Mouse (Mus musculus) heart, embryonic 16.5 days (tissue): ENCODE measurements at regions not wholly inside any gene's neighbourhood (a gene's known extent, or its start where the extent isn't known, plus 50 kb on each side); places are given as distances from the start of the nearest gene placed in this dataset.

Experiments used
- ATAC-seq: fragments of 200-750 bp; cut with Nextera tagmentation; replicated peaks from 2 replicates; pipeline ENCODE4 v1.8.0; 2017; ENCODE audit warnings: moderate number of reproducible peaks; ENCODE audit not compliant: insufficient read depth, low FRiP score; ENCODE audit errors: extremely low read depth
- H3K27ac ChIP-seq: fragments of 300-500 bp; sonication (generic); 2 replicates; pipeline ENCODE4 v1.5.1; 2014; ENCODE audit warnings: mild to moderate bottlenecking, low read length, control low read depth, moderate library complexity
- H3K27me3 ChIP-seq: fragments of 300-500 bp; sonication (generic); 2 replicates; pipeline ENCODE4 v1.6.1; 2014; ENCODE audit warnings: low read length, mixed read lengths; ENCODE audit not compliant: control insufficient read depth, insufficient read depth
- H3K36me3 ChIP-seq: fragments of 300-500 bp; sonication (generic); 2 replicates; pipeline ENCODE4 v1.6.1; 2014; ENCODE audit not compliant: control insufficient read depth, insufficient read depth
- H3K4me1 ChIP-seq: fragments of 300-500 bp; sonication (generic); 2 replicates; pipeline ENCODE4 v1.6.1; 2014; ENCODE audit warnings: low read length, mixed read lengths; ENCODE audit not compliant: control insufficient read depth, insufficient read depth
- H3K4me2 ChIP-seq: fragments of 300-500 bp; sonication (generic); 2 replicates; pipeline ENCODE4 v1.6.1; 2014; ENCODE audit warnings: low read depth, mild to moderate bottlenecking, control low read depth, low read length
- H3K4me3 ChIP-seq: fragments of 300-500 bp; sonication (generic); 2 replicates; pipeline ENCODE4 v1.5.1; 2014; ENCODE audit warnings: mild to moderate bottlenecking, control low read depth, low read length
- H3K9ac ChIP-seq: fragments of 300-500 bp; sonication (generic); 2 replicates; pipeline ENCODE4 v1.6.1; 2014; ENCODE audit warnings: low read length, control low read depth
- H3K9me3 ChIP-seq: fragments of 300-500 bp; sonication (generic); replicated peaks from 2 replicates; pipeline ENCODE4 v1.6.1; 2016; ENCODE audit warnings: low read length; ENCODE audit not compliant: control insufficient read depth
- WGBS: fragments of 180-500 bp; shearing (Covaris S2); extraction: QIAGEN DNeasy Blood & Tissue Kit; methylation state at CpG from one replicate; pipeline ENCODE4 v1.1.7; 2014; 5-methylcytosine and 5-hydroxymethylcytosine counted together

DNA sequence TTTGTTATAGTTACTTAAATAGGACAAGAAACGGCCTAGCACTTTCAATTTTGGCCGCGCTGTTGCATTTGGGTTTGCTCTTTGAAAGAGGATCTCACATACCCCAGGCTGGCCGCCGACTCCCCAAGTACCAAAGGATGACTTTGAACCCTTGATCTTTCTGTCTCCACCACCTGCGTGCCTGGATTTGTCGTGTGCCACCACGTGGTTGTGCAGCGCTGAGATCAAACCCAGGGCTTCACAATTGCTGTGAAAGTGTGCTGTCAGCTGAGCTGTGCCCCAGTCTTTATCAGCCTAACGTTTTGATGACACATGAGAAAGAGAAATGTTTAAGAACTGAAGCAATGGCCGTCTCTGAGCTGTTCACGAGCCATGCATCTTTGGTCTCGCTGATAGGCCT, 67.0 kb upstream of the Trp53i11 start:
- H3K4me2 ChIP-seq, result no peak overlapping the region
- H3K9me3 ChIP-seq, result no peaks in the 10 kb centered on the region
- no peak overlapping the region for H3K4me3 ChIP-seq
- no peaks in the 10 kb centered on the region for H3K4me1 ChIP-seq
- WGBS, result 67% methylated on average over 13 of the region's 13 CpGs
- no peak overlapping the region for H3K9ac ChIP-seq
- no peak for ATAC-seq
- no peak overlapping the region for H3K27ac ChIP-seq
- no peaks in the 10 kb centered on the region for H3K36me3 ChIP-seq
- H3K27me3 ChIP-seq, result no peaks in the 10 kb centered on the region

DNA sequence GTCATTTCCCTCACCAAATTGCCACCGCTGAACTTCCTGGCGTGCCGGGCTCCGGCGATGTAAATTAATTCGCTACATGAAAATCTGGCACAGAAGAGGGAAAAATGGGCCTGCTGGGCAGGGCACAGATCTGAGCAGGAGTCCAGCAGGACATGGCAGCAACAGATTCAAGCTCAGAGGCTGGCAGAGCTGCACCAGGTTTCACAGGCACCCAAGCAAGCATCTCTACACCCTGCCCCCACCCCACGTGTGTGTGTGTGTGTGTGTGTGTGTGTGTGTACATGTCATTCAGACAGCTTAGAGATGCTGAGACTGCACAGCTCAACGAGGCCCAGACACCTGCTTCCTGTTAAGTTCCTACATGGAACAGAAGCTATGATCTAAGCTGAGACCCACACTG, 68.3 kb upstream of the Trp53i11 start:
- no peak overlapping the region for H3K4me2 ChIP-seq
- H3K36me3 ChIP-seq, result no peaks in the 10 kb centered on the region
- peak; percentile 28; the same call in 1 of the 2 replicates for ATAC-seq
- 69% methylated on average over 8 of the region's 8 CpGs for WGBS
- H3K9me3 ChIP-seq, result no peaks in the 10 kb centered on the region
- no peak overlapping the region for H3K27ac ChIP-seq
- H3K4me1 ChIP-seq, result no peaks in the 10 kb centered on the region
- no peak overlapping the region for H3K4me3 ChIP-seq
- H3K27me3 ChIP-seq, result no peaks in the 10 kb centered on the region
- no peak overlapping the region for H3K9ac ChIP-seq

DNA sequence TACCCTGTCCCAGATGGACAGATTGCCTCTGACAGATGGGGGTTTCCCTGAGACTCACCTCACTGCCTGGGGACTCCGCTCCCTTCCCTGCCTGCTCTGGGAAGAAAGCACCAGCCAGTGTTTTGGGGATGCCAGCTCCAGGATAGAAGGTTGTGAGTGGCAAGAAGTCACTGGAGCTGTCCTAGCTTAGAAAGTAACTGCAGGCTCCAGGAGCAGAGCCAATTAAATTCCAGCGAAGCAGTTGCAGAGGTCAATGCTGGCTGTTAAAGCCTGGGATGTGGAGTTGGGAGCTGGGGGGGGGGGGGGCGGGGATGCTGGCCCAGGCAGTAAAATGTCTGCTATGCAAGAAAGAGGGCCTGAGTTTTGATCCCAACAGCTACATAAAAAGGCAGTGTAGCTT, 69.3 kb upstream of the Prdm11 start:
- no peaks in the 10 kb centered on the region for H3K9me3 ChIP-seq
- H3K4me3 ChIP-seq, result no peak overlapping the region
- H3K4me2 ChIP-seq, result no peak overlapping the region
- no peaks in the 10 kb centered on the region for H3K4me1 ChIP-seq
- no peak overlapping the region for H3K27ac ChIP-seq
- no peak for ATAC-seq
- no peaks in the 10 kb centered on the region for H3K27me3 ChIP-seq
- H3K36me3 ChIP-seq, result no peaks in the 10 kb centered on the region
- H3K9ac ChIP-seq, result no peak overlapping the region
- 58% methylated on average over 3 of the region's 3 CpGs for WGBS

DNA sequence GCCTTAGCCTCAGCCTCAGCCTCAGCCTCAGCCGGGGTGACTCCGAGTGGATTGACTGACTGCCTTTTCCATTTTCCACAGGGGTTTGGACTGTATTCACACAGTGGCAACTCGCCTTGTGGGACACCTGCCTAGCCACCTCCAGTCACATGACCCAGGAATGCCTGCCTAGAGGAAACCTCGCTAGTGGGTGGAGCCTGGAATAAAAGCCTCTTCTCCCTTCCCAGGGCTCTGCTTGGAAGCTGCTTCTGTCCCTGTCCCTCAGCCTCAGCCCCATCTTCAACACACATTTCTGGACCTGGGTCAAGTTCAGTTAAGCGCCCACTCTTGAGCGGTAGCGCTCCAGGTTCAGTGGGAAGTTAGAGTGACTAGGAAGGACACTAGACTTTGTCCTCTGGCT, 68.0 kb upstream of the Prdm11 start:
- no peak overlapping the region for H3K27ac ChIP-seq
- no peak for ATAC-seq
- 84% methylated on average over 7 of the region's 7 CpGs for WGBS
- H3K9ac ChIP-seq, result no peak overlapping the region
- H3K36me3 ChIP-seq, result no peaks in the 10 kb centered on the region
- H3K4me2 ChIP-seq, result no peak overlapping the region
- H3K4me3 ChIP-seq, result no peak overlapping the region
- H3K4me1 ChIP-seq, result no peaks in the 10 kb centered on the region
- H3K9me3 ChIP-seq, result no peaks in the 10 kb centered on the region
- no peaks in the 10 kb centered on the region for H3K27me3 ChIP-seq

DNA sequence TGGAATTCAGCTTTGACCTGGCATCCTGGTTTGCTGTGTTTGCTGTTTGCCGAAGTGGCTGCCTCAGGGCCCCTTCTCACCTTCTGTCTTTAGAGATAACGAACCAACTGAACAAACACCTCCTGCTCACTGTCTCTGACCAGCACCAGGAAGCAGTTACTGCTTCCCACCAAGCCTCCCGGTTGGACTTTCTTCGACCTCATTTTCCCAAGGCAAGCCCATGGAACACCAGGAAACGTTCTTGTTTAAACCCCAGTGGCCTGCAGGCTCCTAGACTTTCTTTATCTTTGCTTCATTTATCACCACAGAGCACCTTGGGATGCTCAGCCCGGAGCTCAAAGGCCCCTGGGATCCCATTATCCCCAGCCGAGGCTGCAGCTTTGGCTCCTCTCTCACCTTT, 66.4 kb upstream of the Prdm11 start:
- Histone ChIP-seq H3K9ac (no peak overlapping the region), H3K36me3 (no peaks in the 10 kb centered on the region), H3K9me3 (no peaks in the 10 kb centered on the region), H3K27ac (no peak overlapping the region), H3K4me2 (no peak overlapping the region), H3K4me1 (no peaks in the 10 kb centered on the region), H3K27me3 (no peaks in the 10 kb centered on the region), H3K4me3 (no peak overlapping the region)
- no peak for ATAC-seq
- WGBS, result 20% methylated on average over 7 of the region's 7 CpGs

DNA sequence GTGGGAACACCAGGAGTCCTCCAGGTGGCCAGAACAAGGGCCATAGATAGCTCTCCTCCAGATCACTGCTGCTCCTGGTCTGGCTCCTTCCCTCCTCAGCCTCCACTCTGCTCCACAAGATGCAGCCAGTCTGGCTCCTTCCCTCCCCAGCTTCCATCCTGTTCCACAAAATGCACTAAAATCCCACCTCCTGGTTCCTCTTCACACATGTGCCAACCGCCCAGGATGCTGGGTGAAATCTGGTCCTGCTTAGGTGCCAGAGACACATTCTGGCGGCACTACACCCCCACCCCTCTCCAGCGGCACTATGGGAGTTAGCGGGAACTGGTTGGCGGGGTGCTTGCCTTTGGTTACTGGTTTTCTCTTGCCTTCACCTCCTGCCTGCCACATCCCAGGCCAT, 64.9 kb upstream of the Prdm11 start:
- H3K9me3 ChIP-seq, result no peaks in the 10 kb centered on the region
- H3K27ac ChIP-seq, result no peak overlapping the region
- H3K4me1 ChIP-seq, result no peaks in the 10 kb centered on the region
- H3K27me3 ChIP-seq, result no peaks in the 10 kb centered on the region
- H3K9ac ChIP-seq, result no peak overlapping the region
- no peak overlapping the region for H3K4me3 ChIP-seq
- no peak overlapping the region for H3K4me2 ChIP-seq
- H3K36me3 ChIP-seq, result no peaks in the 10 kb centered on the region
- no peak for ATAC-seq
- 85% methylated on average over 5 of the region's 5 CpGs for WGBS

DNA sequence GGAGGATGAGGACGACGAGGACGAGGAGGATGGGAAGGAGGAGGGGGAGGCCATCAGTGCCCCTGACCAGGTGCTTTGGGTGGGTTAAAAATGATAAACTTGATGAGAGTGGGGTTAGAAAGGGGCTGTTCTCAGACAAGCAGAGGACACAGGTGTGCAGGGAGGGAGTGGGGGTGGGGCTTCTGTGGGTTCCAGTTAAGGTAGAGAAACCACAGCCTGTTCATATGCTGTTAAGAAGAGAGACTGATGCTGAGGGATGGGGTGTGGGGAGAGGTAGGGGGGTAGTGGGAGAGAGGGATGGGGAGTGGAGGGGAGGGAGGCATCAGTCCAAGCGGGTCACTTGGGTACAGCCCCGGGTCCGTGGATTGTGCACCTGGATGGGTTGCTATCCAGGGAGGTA, 60.6 kb upstream of the Prdm11 start:
- H3K36me3 ChIP-seq, result no peaks in the 10 kb centered on the region
- no peaks in the 10 kb centered on the region for H3K4me1 ChIP-seq
- H3K4me3 ChIP-seq, result no peak overlapping the region
- no peak overlapping the region for H3K9ac ChIP-seq
- H3K27me3 ChIP-seq, result no peaks in the 10 kb centered on the region
- WGBS, result 64% methylated on average over 6 of the region's 6 CpGs
- no peak overlapping the region for H3K27ac ChIP-seq
- ATAC-seq, result 0 out of 2 replicates have a peak, but pooled peaks have one; percentile 10
- H3K4me2 ChIP-seq, result no peak overlapping the region
- no peaks in the 10 kb centered on the region for H3K9me3 ChIP-seq

DNA sequence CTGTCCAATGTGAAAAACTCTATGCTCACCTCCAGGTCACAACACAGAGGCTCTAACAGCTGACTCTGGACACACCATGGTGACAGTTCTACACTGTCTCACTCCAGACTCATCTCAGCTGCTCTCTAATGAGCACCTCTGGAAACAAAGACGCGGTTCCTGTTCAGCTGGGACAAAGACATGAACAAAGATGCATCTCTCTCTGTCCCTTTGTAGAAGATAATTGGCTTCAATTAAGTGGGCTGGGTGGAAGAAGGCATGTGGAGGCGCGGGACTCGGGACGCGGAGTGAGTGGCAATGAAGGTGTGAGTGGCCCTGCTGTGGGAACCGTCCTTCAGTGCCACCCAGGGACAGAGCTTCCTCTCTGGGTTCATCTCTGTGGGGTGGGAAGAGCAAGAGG, 56.0 kb upstream of the Prdm11 start:
- no peak overlapping the region for H3K9ac ChIP-seq
- no peaks in the 10 kb centered on the region for H3K36me3 ChIP-seq
- H3K27me3 ChIP-seq, result no peaks in the 10 kb centered on the region
- no peak overlapping the region for H3K4me3 ChIP-seq
- 84% methylated on average over 8 of the region's 8 CpGs for WGBS
- H3K9me3 ChIP-seq, result no peaks in the 10 kb centered on the region
- H3K4me2 ChIP-seq, result no peak overlapping the region
- no peak overlapping the region for H3K27ac ChIP-seq
- no peak for ATAC-seq
- peaks cover 11% of the 10 kb centered on the region for H3K4me1 ChIP-seq

DNA sequence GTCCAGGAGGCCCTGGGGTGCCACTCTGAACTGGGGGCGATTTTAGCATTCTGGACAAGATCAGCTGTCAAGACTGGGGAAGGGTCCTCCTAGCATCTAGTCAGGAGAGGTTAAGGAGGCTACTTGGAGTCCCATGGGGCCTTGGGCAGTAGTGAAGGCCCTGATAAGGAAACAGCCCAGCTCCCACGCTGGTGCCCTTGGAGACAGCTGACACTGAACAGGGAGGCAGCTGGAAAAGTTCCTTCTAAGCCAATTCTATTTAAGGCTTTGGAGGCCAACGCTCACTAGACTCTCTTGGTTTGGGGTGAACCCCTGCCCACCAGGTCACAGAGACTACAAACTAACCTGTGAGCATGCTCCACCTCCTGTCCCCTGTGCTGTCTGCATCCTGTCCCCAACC, 53.8 kb upstream of the Prdm11 start:
- peak; percentile 78 for ATAC-seq
- no peaks in the 10 kb centered on the region for H3K36me3 ChIP-seq
- no peak overlapping the region for H3K27ac ChIP-seq
- H3K4me3 ChIP-seq, result no peak overlapping the region
- 15% methylated on average over 3 of the region's 3 CpGs for WGBS
- H3K4me1 ChIP-seq, result peaks cover 11% of the 10 kb centered on the region
- H3K4me2 ChIP-seq, result 0 out of 2 replicates have a peak overlapping the region, but pooled peaks have one; percentile 4
- no peaks in the 10 kb centered on the region for H3K9me3 ChIP-seq
- H3K9ac ChIP-seq, result no peak overlapping the region
- no peaks in the 10 kb centered on the region for H3K27me3 ChIP-seq

DNA sequence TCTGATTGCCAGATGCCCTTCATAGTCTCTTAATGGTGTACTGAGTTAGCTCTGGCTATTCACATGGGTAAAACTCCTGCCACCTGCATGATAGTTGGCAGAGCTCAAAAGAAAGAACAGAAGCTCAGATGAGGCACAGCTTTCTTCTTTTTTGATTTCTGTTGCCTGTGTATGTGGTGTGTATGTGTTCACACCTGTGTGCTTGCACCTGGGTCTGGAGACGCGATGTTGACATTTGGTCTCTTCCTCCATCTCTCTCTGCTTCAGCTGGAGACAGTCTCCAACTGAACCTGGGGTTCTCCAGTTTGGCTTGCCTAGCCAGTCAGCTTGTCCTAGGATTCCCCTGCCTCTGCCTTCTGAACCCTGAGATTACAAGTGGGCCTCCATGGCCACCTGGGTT, 51.0 kb upstream of the Prdm11 start:
- no peak overlapping the region for H3K4me2 ChIP-seq
- H3K9ac ChIP-seq, result no peak overlapping the region
- peaks cover 11% of the 10 kb centered on the region for H3K4me1 ChIP-seq
- H3K4me3 ChIP-seq, result no peak overlapping the region
- no peaks in the 10 kb centered on the region for H3K9me3 ChIP-seq
- no peak for ATAC-seq
- H3K36me3 ChIP-seq, result no peaks in the 10 kb centered on the region
- H3K27ac ChIP-seq, result no peak overlapping the region
- H3K27me3 ChIP-seq, result no peaks in the 10 kb centered on the region; the same call in 1 of the 2 replicates
- 88% methylated on average over 2 of the region's 2 CpGs for whole genome bisulfite sequencing
